Mouse (Mus musculus): ENCODE measurements at regions not wholly inside any gene's neighbourhood (a gene's known extent, or its start where the extent isn't known, plus 50 kb on each side); places are given as distances from the start of the nearest gene placed in this dataset.

- no peak for DNase-seq (ENCODE audit: low read depth in 1 of 2, low spot score in 2 of 2)
Observed at GRCm38 (mm10) chr7:83237336-83237735, 347.4 kb upstream of the Tmc3 start.

- DNase-seq (ENCODE audit: low read depth in 1 of 2, low spot score in 2 of 2): no peak
Observed at GRCm38 (mm10) chr7:83238091-83238490, 346.6 kb upstream of the Tmc3 start.

GRCm38 (mm10) chr7:83242233-83242632, 342.5 kb upstream of the Tmc3 start:
- no peak for DNase-seq (ENCODE audit: low read depth in 1 of 2, low spot score in 2 of 2)

DNA sequence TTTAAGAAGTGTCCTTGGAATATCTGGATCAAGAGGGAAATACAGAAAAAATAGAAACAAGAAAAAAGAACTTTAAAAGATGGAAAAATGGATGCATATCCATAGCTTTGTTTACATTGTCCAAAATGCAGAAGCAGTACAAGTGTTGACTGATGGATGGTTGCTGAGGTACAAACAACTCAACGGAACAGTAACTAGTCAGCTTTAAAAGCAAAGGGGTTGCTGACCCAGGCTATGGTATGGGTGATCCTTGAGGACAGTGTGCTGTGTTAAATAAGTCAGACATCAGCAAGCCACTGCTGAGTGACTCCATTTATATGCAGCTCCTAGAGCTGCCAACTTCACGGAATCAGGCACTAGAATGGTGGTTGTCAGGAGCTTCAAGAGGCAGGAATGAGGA, 338.9 kb upstream of the Tmc3 start:
- DNase-seq (ENCODE audit: low read depth in 1 of 2, low spot score in 2 of 2): no peak

DNA sequence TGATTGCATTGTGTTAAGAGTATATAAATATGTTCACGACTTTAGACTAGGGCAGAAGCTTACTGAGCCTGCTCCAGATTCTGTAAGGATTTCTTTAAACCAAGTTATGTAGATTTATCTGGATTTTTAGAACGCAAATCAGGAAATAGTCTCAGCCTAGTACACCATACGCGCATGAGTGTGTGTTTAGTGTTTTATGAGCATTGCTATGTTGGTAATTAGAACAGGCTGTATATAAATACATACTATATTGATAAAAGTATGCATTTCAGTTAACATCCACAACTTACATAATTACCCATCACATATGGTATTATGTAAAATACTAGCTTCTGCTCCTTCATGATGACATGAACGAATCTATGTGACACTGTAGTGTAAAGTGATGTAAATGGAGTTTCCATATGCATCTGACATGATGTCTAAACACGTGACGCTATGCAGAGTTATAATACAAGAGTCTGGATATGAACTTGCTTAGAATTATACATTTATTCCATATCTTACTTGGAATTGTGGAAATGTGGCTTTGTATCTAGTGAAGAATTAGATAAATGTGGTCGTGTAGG, 332.6 kb upstream of the Tmc3 start:
- DNase-seq (ENCODE audit: low read depth in 1 of 2, low spot score in 2 of 2): no peak

DNA sequence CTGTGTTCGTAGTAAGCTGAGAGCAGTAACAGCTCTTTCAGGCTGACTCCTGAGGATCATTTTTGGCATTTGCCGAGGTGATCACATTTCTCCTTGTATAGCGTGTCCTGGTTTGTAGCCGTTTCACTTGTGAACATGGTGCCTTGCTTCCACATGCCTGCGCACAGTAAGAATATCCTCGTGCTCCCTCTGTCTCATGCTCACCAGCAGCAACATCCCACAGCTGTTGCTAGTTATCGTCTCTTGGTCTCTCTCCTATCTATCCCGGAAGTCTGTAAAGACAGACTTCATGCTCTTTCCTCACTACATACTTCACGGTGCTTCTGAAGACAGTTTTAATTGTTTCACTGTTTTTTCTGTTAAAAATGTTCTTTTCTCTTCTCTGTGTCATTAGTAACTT, 331.7 kb upstream of the Tmc3 start:
- no peak for DNase-seq (ENCODE audit: low read depth in 1 of 2, low spot score in 2 of 2)

DNA sequence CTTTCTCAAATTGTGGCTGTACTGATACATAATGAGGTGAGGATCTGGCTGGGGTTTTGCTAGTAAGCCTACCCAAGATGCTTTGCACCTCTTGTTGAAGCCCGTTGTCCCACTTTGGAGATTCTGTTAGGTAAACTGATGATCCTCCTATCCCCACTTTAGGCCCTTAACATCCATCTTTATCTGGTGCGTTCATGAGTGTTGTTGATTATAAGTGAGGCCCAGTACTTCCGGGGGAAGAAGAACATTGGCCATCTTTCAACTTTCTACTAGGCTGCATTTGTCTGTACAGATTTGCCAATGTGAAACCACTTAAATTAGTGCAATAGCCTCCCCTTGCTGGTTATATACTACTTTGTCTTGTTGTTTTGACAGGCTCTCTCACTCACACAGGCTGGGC, 331.3 kb upstream of the Tmc3 start:
- no peak for DNase-seq (ENCODE audit: low read depth in 1 of 2, low spot score in 2 of 2)

GRCm38 (mm10) chr7:83254411-83254810, 330.3 kb upstream of the Tmc3 start:
- no peak for DNase-seq (ENCODE audit: low read depth in 1 of 2, low spot score in 2 of 2)

DNA sequence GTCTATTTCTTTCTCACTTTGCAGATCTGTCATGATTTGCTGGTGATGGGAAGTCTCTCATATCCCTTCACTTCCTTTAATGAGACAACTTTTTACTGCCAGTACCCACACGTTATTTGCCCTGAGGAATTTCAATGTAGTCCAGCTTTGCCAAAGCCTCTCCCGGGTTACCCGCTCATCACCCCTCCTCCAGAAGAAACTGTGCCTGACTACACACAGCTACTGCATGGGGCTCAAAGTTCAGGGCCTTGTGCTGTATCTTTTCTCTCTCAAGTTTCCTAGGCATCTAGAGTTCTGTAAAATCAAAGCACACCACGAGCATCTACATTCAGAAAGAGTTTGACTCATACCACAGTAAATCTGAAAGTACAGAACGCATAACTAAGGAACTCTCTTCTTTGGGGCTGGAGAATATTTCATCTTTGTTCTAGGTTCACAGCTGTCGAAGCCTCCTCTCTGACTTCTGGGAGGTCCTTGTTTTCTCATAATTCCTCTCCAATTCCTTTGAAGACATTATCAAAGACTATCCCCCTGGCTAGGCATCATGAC, 328.4 kb upstream of the Tmc3 start:
- no peak for DNase-seq (ENCODE audit: low read depth in 1 of 2, low spot score in 2 of 2)

DNA sequence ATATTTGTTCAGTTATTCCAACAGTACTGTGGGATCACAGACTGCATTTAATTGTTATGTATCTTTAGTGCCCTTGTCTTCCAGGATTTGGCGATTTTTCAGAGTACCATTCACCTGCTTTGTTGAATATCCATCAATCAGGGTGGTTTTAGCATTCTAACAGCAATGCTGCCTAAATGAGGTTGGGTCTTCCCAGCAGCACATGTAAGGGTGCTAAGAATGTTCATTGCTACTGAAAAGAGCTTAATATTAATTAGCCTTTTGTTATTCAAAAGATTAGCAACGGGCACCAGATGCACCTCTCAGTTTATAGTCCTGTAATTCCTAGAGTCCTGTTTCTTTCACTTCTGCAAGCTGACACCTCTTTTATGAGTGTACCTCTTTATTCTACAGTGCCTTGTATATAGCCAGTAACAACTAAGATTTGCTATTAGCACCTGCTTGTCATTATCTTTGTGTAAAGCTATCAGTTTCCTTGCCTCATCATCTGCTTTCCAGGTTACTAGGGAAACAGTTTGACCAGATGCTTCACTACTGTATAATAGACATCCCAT, 326.3 kb upstream of the Tmc3 start:
- DNase-seq (ENCODE audit: low read depth in 1 of 2, low spot score in 2 of 2): no peak

- DNase-seq (ENCODE audit: low read depth in 1 of 2, low spot score in 2 of 2): no peak
Observed at GRCm38 (mm10) chr7:83261489-83261888, 323.2 kb upstream of the Tmc3 start.

DNA sequence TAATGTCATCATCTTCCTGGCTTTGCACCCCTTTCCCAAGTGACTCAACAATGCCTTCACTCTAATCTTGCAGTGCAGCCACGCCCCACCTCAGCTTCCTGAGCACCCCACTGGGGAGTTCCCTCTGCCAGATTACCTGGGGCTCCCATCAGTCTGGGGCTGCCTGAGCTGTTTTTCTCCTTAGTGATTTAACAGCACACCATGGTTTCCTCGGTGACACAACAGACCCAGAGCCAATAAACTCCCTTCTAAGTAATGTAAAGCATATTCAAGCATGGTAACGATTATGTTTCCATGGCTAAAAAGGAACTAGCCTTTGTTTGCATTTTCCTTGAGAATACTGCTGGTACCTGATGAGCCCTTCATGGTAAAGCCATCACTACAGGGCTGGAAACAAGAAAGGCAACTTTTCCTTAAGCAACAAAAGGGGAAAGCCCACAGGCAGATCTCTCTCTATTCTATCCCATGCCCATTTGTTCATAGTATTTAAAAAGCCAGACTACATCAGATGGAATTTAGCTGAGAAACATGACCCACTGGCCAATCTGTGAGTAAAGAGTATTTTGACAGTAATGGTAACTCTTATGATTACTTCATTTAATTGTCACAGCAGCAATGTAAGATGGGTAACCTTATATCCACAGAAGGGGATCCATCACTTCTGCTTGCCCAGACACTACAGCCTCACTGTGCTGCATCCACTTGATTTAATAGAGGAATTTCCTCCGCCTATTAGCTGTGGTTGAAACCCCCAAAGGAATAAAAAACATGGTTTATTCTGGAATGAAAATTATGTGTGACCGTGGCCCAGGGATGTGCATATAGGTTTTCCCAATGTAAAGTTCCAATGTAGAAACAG, 294.6 kb upstream of the Tmc3 start:
- DNase-seq (ENCODE audit: low read depth in 1 of 2, low spot score in 2 of 2): no peak

DNA sequence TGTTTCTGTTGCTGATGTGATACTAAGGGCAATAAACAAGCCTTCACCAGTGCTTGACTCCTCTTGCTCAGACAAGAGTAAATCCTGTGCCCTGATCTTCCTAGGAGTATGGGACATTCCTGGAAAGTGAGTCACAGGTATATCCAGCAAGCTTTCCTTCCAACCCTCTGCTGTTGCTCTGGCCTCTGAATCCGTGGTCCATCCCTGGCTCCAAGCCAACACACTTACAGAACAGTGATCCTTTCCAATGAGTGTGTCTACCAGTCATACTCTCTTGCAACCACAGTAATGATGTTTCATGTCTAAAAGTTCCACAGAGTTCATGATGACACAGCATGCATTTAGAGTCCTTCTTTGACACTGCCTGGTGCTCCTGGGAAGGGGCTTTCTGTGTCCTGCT, 277.6 kb upstream of the Tmc3 start:
- DNase-seq (ENCODE audit: low read depth in 1 of 2, low spot score in 2 of 2): no peak

DNA sequence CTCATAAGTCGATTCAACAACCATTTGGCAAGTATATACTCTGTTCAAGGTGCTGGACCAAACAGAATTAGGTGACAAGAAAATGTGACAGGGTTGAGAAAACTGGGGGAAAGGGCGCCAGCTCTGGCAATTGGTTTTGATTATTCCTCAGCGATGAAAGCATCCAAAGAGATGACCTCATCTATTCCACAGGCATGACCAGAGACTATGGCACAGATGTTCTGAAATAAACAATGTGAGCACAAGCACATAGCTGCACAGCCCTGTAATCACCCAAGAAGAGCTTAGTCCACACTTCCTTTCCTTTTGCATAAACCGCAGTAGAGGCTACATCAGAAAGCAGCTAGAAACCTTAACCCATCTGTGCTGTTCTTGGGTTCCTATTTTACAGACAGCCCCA, 272.6 kb upstream of the Tmc3 start:
- no peak for DNase-seq (ENCODE audit: low read depth in 1 of 2, low spot score in 2 of 2)

DNA sequence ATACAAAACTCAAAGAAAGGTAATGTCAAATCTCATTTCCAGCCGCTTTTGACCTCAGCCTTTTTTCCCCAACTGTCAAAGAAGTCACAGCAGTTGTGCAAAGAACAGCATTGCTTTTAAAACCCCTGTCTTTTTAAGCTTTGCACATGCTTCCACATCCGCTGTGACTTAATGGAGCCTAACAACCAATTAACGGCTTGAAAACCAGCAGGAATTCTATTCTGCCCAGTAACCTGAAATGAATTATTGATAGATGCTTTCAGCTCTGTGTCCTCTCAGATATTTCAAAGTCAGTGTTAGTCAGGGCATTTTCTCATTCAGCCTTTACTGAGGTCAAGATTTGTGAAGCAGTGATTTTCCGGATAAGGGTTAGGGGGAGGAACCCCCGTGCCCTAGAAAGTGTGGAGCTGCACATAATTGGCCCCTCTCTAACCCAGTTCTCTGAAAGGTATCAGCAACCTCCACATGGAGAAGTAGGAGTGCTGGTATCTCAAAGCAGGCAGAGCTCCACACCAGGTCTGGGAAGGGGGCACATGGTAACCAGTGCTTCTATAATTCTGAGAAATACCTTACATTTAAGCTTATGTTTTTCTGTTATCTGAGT, 254.8 kb upstream of the Tmc3 start:
- no peak for DNase-seq (ENCODE audit: low read depth in 1 of 2, low spot score in 2 of 2)

DNA sequence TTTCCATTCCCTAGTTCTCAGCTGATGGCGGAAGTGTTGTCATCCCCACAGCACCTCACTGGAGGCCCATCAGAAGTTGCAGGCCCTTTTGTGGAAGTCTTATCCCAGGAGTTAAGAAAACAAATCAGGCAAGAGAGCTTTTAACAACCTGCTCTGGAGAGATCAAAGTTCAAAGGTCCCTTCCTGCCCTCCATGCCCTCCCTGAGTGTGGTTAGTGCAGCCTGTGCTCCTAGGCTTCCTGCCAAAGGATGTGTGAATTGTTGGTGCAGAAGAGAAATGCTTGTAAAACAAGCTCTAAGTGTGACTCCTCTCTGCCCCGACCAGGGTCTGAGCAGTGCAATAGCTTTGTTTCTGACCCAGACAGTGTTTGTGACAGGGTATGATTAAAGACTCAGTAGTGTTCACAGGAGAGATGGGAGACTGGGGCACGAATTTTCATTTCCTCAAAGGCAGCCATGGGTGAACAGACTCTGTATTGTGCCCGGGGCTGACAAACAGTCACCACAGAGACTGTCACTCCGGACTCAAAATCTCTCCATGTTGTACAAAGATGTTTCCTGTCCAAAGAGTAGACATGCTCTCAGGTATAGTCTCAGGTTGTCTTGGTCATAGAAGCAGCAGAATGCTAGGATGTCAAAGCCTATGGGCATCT, 237.5 kb upstream of the Tmc3 start:
- no peak for DNase-seq (ENCODE audit: low read depth in 1 of 2, low spot score in 2 of 2)

- DNase-seq (ENCODE audit: low read depth in 1 of 2, low spot score in 2 of 2): no peak
Observed at GRCm38 (mm10) chr7:83369191-83369590, 215.5 kb upstream of the Tmc3 start.

DNA sequence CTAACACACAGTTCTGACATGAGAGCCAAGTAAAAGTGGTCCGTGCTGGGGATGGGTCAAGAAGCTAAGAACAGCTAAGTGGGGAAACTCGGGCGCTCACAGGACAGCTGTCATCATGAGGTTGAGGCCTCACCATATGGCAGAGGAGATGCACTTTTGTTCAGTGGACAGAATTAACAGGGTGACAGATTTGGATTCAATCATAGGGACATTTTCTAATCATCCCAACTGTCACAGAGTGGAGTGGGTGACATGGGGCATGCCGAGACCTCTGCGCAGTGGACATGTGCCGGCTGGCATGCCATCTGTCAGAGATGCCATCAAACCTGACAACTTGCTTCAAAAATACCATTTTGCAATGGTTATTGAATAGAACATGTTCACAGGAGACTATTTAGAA, 215.1 kb upstream of the Tmc3 start:
- DNase-seq (ENCODE audit: low read depth in 1 of 2, low spot score in 2 of 2): no peak

- DNase-seq (ENCODE audit: low read depth in 1 of 2, low spot score in 2 of 2): no peak
Observed at GRCm38 (mm10) chr7:83376826-83377225, 207.9 kb upstream of the Tmc3 start.

- no peak for DNase-seq (ENCODE audit: low read depth in 1 of 2, low spot score in 2 of 2)
Observed at GRCm38 (mm10) chr7:83381381-83382181, 203.1 kb upstream of the Tmc3 start.
